Mouse (Mus musculus) layer of hippocampus, adult 18-20 months (tissue): ENCODE measurements at regions not wholly inside any gene's neighbourhood (a gene's known extent, or its start where the extent isn't known, plus 50 kb on each side); places are given as distances from the start of the nearest gene placed in this dataset.
"Not testable (repeated sequence)": the region's sequence is repeated elsewhere in the genome, so short reads cannot be mapped to it uniquely, and the experiment has no call there.

Source experiments
- DNase-seq, 2 experiments: peaks; one replicate each; pipeline ENCODE4 v3.0.0; 2022; ENCODE audit warnings: low spot score in 2 of 2

GRCm38 (mm10) chr13:25738601-25739000 lies 468.3 kb upstream of the Nrsn1 start:
- DNase-seq: no peak

- no peak for DNase-seq
These were observed 459.1 kb upstream of the Nrsn1 start for GRCm38 (mm10) chr13:25729327-25729892.

- peak in 1 of 2 experiments; percentile 14 for DNase-seq
These were observed 457.3 kb upstream of the Nrsn1 start for GRCm38 (mm10) chr13:25727504-25728095.

- DNase-seq: no peak
These were observed 452.6 kb upstream of the Nrsn1 start for GRCm38 (mm10) chr13:25722595-25723525.

- DNase-seq: no peak
These were observed 430.7 kb upstream of the Nrsn1 start for GRCm38 (mm10) chr13:25700965-25701364.

- no peak for DNase-seq
These were observed 425.7 kb upstream of the Nrsn1 start for GRCm38 (mm10) chr13:25695956-25696355.

GRCm38 (mm10) chr13:25695017-25695604 lies 424.8 kb upstream of the Nrsn1 start:
- peak; percentile 15 to 63 for DNase-seq

- DNase-seq: peak in 1 of 2 experiments; percentile 5
These were observed 408.0 kb upstream of the Nrsn1 start for GRCm38 (mm10) chr13:25678221-25678735.

- DNase-seq: no peak
These were observed 404.9 kb upstream of the Nrsn1 start for GRCm38 (mm10) chr13:25675208-25675607.

GRCm38 (mm10) chr13:25666022-25666421 lies 395.7 kb upstream of the Nrsn1 start:
- peak; percentile 36 to 73 for DNase-seq

GRCm38 (mm10) chr13:25664963-25665606 lies 394.8 kb upstream of the Nrsn1 start:
- DNase-seq: no peak

GRCm38 (mm10) chr13:25648430-25648786 lies 378.1 kb upstream of the Nrsn1 start:
- no peak for DNase-seq

- no peak for DNase-seq
These were observed 377.6 kb upstream of the Nrsn1 start for GRCm38 (mm10) chr13:25647711-25648429.

- no peak for DNase-seq
These were observed 369.4 kb upstream of the Nrsn1 start for GRCm38 (mm10) chr13:25639522-25640291.

GRCm38 (mm10) chr13:25629466-25629865 lies 359.2 kb upstream of the Nrsn1 start:
- DNase-seq: no peak

GRCm38 (mm10) chr13:25617578-25617977 lies 347.3 kb upstream of the Nrsn1 start:
- DNase-seq: no peak

- no peak for DNase-seq
These were observed 341.7 kb upstream of the Nrsn1 start for GRCm38 (mm10) chr13:25611986-25612385.

- no peak for DNase-seq
These were observed 339.3 kb upstream of the Nrsn1 start for GRCm38 (mm10) chr13:25609641-25610040.

GRCm38 (mm10) chr13:25609241-25609640 lies 338.9 kb upstream of the Nrsn1 start:
- DNase-seq: no peak

- DNase-seq: not testable (repeated sequence)
These were observed 331.0 kb upstream of the Nrsn1 start for GRCm38 (mm10) chr13:25601351-25601750.
